Mouse (Mus musculus) lung, postnatal 4 days (tissue): ENCODE measurements around the gene Nova1.

ENCODE experiments used
- DNase-seq, 2 experiments: peaks; one replicate each; pipeline ENCODE4 v3.0.0; 2021

Gene Nova1

DNA sequence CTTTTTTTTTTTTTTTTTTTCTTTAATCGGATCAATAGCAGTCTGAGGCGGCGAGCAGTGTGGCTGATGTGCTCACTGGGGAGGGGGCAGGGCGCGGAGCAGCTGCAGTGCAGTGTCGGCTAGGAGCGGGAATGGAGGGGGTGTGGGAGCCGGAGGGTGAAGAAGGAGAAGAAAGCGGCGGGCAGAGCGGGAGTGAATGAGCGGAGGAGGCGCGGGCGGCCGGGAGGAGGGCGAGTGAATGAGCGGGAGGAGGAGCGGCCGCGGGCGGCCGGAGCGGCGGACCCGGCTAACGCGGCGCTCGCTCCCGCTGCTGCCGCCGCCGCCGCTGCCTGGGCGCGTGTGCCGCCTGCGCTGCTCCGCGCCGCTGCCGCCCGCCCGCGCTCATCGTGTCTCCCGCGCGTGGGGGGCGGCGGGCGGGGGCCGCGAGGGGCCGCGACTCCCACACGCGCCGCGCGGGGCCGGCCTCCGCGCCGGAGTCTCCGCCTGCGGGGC, at the start of gene Nova1:
Gene Nova1, minus strand, starts transcription at position 74 of the 492 bp plus-strand sequence.
- DNase-seq = peak; percentile 61 to 70

DNA sequence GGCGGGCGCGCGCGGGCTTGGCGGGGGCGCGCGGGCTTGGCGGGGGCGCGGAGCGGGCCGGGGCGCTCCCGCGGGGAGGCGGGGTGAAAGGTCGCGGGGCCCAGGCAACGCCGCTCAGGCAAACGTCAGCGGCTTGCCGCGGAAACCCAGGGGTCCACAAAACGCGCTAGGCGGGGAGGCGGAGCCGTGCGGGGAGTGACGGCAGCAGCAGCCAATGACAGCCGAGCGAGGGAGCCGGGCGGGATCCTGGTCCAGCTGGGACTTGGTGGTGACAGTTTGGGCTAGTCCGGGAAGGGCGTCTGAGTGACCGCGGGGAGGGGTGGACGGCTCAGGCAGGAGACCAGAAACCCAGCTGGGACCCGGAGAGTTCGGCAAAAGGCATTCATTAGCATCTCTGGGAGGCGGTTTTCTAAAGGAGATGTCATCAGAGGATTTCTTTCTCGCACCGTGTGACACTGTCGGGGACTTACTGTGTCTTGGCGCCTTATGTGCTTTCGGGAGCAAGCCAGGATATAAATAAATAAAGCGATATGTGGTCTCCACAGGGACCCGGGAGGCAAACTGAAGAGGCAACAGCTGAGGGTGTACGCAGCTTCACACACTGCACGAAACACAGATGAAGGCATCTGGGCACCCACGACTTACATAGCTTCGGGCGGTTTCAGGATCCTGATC, 756 bp upstream of the Nova1 start:
- DNase-seq = peak; percentile 93 to 96

DNA sequence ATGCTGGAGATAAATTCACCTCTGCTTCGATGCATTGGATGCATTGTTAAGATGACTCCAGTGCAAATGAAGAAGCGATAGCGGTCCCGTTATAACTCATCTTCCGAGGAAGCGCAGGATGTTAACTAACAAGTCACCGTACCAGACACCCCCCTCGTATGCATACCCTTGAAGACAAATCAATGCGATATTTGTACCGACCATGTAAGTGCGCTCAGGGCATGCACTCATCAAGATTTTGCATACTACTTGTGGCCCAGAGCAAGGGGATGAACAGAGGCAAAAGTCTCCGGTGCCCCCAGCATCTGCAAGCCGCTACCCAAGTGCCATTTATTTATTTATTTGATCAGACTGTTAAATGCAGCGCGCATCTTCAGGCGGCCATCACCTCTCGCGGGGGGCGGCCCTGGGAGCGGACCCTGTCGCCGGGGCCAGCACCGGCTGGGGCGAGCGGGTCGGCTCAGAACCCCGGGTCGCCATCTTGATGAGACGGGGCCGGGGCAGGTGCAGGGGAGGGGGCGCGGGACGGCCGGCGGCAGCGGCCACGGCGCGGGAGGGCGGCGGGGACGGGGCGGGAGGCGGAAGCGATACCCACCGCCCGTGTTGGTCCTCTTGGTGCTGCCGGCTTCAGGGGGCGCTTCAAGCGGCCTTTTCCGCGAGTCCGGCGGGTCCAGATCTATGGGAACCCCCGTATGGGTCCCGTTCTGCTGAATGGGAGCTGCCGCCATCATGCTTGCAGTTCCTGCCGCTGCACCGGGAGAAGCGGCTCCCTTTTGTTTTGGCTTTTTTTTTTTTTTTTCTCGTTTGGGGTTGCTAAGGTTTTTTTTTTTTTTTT, 491 bp downstream of the Nova1 start:
- peak; percentile 29 to 48 for DNase-seq

DNA sequence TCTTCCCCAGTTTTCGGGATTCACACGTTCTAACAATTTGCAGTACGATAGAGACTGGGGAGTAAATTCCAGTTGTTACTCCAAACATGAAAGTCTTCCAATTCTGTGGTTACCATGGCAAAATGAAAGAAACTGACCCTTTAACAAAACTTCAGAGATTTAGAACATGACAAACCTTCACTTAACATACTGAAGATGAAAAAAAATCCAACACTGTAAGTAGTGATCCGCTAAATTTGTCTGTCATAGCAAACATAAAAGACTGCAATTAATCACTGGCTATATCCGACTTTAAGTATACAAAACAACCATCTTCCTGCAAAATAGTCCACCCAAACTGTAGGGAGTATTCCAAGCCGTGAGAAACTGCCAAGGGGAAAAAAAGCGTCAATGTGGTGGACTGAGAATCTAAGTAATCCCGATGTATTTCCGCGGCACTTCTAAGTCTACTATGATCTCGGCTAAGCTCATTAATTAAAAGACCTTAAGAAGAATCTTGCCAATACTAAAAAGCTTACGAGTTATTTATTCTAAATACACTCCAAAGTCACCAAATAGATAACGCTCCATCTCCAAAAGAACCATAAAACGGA, 1.4 kb downstream of the Nova1 start:
- DNase-seq = no peak

DNA sequence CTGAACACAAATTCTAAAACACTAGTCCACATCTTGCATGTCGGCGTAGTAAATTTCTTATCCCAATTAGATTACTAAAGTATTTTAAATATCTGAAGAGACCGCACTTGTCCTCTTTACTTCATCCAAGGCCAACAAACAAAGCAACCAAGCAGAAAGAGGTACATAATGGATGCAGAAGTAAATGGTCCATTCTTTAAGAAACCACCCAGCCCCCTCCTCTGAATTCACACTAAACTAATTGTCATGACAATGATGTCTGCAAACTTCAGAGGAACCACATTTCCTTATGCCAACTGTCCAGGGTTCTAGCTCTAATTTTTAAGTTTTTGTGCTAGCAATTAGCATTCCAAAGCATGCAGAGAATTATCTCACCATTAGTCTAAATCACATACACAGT, 2.4 kb downstream of the Nova1 start:
- no peak for DNase-seq

DNA sequence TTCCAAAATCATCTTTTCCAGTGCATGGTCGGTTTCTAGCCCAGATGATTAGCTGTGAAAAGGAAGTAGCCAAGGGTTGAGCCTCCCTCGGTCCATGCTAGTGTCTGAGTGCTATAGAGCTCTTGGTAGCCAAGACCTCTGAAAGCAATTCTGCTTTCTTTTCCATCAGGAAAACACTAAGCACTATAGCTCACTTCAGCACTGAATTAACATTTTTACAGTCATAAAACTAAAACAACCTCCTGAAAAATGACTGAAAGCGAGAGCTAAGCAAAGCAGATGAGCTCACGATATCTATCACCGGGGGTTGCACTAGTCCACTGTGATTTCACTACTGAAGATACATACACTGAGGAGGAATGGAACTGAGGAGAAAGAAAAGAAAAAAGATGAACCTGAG, 3.0 kb downstream of the Nova1 start:
- DNase-seq = no peak

DNA sequence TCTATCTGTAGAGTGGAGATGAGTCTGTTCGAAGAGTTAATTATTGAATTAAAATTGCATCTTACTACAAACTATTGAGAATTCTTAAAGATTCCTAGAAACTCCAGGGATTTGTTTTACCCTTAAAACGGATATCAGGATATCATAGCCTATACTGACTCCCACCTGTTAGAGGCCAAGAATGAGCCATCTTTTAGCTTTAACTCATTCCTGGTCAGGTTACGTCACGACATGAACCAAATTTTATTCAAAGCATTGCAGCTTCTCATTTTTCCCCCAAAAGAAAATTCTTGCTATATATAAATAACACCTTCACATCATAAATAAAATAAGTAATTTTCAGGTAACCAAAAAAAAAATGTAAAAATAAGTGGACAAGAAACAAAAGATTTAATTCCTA, 3.9 kb downstream of the Nova1 start:
- DNase-seq = no peak

DNA sequence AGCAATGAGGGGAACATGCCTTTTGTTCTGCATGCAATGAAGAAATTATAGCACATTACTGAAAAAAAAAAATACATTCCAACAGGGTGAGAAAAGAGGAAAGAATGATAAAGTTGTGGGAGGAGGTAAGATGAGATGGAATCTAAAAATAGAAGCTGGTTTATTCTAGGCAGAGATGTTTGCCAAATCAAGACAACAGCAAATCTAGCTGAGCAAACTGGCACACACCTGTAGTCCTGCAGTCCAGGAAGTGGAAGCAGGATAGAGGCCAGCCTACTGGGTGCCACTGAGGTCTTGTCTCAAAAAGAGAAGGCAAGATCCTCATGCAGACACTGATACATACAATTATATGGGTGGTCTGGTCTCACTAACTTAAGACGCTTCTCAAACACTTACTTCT, 17.4 kb downstream of the Nova1 start:
- DNase-seq = no peak

DNA sequence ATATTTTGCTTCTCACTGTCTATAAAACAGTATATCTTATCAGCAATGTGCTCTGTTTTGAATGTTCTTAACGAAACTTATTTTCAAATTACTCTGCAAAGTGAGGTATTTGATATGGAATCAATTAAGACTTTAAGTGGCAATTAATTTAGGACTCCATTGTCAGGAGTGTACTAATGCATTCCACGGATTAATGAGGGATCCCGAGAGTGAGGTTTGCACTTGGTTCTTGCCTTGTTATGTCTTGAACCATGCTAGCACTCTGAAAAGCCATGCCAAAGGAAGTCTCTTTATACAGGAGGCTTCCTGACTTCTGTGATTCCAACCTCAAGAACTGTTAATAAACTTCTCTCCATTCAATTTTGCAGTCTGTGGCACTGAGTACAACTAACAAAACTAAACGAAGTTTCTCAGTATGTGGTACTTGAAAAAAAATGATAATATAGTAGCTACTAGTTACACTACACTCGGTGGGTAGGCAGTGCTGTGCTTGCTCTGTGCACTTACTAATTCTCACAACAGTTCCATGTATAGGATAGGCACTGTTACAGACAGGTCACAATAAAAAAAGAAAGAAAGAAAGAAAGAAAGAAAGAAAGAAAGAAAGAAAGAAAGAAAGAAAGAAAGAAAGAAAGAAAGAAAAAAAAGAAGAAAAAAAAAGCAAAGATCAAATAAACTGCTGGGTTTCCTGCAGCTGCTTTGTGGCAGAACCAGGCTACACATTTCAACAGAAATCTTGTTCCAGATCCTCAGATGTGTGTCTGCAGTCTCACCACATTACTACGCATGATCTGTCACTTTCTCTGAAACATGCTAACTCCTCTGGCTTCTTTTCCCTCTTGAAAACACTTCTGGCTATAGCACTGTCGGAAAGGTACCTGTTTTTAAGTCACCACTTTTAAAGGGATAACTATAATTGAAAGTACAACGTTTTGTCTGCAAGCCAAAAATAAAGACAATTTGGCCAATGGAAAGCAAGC, 36.1 kb downstream of the Nova1 start:
- no peak for DNase-seq

DNA sequence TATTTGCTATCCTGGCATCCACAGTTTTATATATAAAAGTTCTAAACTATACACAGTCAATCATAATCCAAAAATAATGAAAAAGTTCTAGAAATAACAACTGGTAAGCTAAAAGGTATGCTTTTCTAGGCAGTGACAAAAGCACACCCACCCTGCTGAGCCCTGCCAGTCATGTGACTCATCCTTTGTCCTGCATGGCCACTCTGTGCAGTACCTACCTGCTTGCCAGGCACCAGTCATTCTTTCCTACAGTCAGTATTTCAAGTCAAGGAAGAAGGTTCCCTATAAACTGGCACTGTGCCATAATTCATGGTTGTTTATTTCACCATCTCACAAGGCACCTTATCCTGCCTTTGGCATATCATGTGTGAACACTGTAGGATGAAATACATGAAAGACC, 37.2 kb downstream of the Nova1 start:
- DNase-seq = no peak

DNA sequence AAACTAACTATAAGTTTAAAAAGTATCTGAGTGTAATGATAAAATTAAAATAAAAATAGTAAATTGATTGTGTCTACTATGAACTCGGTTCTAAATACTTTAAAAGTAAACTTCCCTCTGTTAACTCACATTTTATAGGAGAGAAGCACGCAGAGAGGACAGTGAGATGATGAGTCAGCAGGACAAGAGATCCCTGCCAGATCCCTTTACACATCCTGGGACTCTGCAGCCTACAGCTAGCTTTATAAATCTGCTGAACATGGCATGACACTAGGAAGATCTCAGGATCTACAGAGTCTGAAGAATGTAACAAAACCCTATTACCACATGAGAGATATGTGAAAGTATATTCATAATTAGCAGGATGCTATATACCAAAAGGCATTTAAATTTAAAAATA, 37.7 kb downstream of the Nova1 start:
- no peak for DNase-seq

DNA sequence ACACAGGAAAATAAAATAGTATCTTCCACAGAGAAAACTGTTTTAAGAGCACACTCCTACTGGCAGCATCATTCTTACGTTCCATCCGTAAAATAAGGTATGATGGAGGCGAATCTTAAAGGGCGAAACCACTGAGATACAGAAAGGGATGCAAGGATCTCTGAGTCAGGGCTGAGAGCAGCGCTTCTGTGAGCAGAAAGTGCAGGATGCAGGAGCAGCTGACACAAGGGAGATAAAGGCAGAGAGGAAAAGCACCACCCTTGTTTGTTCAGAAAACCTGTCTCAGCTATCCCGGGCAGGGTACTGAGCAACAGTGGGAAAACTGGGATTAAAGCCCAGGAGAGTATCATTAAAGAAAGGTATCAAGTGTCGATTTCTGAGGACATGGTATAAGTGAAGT, 59.3 kb downstream of the Nova1 start:
- DNase-seq = no peak

DNA sequence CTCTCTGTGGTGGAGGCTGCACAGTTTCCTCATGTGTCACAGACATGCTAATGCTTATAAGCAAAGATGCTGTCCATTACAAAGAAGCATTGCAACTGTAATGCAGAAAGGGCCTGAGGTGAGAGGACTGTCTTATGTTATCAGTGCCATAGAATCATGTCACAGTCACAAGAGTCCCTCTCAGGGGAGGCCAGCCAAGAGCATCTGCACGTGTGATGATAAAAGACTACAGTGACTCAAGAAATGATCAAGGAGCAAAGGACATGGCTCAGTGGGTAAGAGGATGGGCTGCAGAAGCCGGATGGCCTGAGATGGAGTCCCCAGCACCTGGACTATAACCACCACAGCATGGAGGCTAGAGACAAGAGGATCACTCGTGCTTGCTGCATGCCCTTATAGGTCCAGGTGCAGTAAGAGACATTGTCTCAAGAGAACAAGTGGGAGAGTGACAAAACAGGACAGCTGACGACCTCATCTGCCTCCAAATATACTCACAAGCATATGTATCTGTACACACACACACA, 64.3 kb downstream of the Nova1 start:
- no peak for DNase-seq

DNA sequence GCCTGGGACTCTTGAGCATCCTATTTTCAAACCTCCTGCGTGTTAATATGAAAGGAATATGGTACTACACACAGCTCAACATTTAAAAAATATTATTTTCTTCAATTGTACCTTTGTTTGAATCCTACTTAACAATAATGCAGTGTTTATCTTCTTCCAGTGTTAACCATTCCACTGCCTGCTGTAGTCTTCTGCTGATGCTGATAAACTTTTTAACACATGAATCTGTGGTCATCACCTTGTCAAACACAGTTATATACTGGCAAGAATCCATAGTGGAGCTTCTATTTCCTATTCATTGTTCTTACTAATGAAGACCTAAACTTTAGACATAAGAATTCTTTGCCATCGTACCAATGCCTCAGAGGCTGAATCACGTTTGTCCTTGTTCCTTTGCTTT, 65.6 kb downstream of the Nova1 start:
- DNase-seq = no peak

DNA sequence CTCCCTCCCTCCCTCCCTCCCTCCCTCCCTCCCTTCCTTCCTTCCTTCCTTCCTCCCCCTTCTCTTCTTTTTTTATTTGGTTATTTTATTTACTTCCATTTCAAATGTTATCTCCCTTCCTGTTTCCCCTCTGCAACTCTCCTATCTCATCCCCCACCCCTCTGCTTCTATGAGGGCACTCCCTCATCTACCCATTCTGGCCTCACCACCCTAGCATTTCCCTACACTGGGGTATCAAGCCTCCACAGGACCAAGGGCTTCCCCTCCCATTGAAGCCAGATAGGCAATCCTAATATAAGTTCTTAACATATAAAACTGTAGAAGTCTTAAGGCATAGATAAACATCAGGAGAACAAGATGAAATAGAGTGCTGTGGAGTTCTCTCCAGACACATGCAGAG, 85.5 kb downstream of the Nova1 start:
- no peak for DNase-seq

DNA sequence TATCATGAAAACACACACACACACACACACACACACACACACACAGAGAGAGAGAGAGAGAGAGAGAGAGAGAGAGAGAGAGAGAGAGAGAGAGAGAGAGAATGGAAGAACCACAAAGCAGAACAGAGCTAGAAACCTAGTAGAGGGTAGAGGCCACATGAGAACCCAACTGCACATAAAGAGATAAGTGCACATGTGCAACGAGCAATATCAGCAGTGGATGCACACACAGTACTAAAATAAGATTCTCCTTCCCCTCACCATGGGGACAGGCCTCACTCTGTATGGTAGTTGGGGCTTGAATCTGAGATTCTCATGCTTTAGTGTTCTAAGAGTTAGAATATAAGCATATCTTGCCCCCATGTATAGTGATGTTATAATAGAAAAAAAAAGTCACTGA, 86.8 kb downstream of the Nova1 start:
- no peak for DNase-seq

DNA sequence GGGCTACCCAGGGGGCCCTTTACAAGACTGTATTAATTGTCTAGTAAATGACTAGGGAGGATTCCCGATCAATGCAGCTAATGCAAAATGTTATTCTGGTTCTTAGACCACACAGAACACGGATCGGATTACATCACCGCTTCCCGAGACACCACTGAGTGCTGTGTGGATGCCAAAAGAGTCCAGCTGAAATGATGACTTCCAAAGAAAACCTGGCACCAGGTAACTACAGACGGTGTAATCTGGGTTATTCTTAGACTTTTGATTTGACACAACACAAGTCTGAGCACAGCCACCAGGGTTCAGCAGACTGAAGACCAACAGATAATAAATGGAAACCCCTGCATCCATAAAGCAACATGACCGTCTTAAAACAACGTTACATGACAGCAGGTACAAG, 96.8 kb downstream of the Nova1 start:
- no peak for DNase-seq

DNA sequence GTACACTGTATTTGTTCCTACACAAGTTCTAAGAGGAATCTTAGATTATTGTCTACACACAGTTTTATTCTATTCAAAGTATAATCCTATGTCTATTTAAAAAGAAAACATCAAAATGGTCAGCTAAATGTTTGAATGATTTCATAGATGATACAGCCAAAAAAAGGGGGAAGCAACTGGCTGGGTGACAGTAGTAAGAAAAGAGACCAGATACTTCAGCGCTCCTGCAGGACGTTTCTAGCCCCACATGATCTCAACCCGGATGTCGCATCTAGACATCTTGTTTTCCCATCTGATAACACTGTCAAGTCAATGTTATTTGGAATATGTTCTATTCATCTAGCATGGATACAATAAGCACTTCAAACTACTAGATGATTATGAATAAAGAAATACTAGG, 99.7 kb downstream of the Nova1 start:
- no peak for DNase-seq

DNA sequence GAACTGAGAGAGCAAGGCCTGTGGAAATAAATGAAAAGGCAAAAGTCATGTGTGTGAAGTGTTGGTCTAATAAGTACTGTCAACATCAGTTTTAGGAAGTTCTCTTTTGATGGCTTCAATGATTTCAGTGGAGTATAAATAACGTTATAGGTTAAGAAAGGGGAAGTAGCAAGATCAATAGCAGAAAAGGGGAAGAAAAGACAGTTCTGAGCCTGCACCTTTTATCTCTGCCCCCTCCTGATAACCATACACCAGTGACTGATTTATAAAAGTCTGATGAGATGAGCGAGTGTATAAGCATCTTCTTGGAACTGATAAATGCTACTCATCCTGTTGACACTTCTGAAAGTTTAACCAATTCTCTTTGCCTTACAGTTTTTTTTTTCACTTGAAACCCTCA, 108.6 kb downstream of the Nova1 start:
- DNase-seq = no peak

DNA sequence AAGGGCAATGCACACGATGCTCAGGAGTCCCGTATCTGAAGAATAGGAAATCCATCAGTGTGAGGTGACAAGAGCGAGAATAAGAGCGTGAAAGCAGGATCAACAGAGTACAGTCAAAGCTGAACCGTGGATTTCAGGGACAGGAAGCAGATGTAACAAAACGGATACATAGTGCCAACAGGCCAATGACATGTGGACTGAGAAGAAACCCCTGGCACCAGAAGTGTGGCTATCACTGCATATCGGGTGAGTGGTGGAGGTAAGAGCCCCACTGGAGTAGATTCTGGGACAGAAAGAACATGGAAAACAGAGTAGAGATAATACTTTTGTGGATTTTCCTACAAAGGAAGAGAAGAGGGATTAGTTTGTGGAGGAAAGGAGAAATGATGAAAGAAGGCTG, 109.3 kb downstream of the Nova1 start:
- no peak for DNase-seq

DNA sequence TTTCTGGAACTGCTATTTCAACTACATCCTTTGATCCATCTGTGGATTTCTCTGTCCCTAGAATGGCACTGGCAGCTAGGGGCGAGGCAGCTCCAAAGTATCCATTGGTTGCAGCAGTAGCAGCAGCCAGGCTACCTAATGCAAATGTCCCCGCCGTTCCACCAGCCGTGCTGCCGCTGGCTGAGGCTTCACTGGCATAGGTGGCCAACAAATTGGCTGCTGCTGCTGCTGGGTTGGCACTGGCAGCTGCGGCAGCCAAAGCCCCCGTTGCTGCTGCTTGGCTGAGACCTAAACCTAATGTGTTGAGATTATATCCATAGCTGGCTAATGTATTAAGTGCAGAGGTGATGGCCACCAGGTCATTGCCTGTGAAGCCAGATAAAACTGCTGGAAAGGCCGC, 118.5 kb downstream of the Nova1 start:
- DNase-seq = no peak

DNA sequence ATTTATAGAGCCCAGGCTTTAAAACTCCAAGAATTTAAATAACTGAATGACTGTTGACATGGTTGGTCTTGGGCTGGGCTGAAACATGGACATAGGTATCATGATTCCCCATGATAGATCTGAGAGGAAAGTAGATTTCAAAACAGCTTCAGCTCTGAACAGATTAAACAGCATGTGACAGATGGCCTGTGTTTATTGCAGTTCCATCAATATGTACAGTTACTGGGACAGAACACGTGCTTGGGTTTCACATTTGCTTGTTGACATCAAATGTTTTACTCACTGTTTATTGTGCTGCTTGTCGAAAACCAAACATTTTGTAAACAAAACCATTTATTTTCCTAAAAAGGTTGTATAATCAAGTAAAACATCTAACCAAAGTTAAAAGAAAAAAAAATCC, 142.4 kb downstream of the Nova1 start:
- DNase-seq = no peak

DNA sequence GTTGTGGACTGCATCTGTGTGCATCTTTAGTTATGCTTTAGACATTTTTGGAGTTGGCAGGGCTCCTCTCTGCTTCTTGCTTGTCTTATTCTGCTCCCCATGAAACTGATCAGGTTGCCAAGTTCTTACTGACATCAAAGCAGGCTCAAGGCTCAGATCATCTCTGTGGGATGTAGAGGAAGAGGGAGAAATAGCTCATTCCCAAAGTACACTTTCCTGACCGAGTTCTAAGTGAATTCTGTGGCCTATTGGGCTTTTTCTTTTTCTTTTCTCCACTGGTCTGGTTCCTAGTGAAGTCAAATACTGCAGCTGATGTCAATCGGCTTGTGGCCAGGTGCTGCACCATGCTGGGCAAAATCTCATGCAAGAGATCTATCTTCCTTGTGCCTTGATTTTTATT, 152.0 kb downstream of the Nova1 start:
- no peak for DNase-seq
